Mouse (Mus musculus): ENCODE results near the gene Psme3. TPM values are rescaled to one million over a fixed set of nuclear protein-coding genes. Genes with fewer than 3 reads are reported as not detected.

Psme3 gene
- polyA plus RNA-seq, 1 experiment from 2014 or later: 130 TPM

- WGBS: 83% methylated on average over 9 of the region's 9 CpGs
- Histone ChIP-seq H3K4me1 (ENCODE audit: control insufficient read depth, insufficient read depth, low read length) (peaks cover 14% of the 10 kb centered on the region; the same call in 1 of the 2 replicates), H3K27ac (ENCODE audit: low read depth, low read length) (no peak overlapping the region), H3K9me3 (ENCODE audit: control insufficient read depth, low read length) (no peaks in the 10 kb centered on the region), H3K27me3 (ENCODE audit: control insufficient read depth, insufficient read depth, low read length) (no peaks in the 10 kb centered on the region), H3K36me3 (ENCODE audit: control insufficient read depth, insufficient read depth, low read length) (no peaks in the 10 kb centered on the region), H3K4me2 (replicated peaks; ENCODE audit: low read depth, low read length) (no peak overlapping the region), H3K4me3 (ENCODE audit: low read length) (no peak overlapping the region), H3K9ac (ENCODE audit: low read depth, low read length) (no peak overlapping the region)
- ATAC-seq (ENCODE audit: low FRiP score, low TSS enrichment): no peak
Measured at GRCm38 (mm10) chr11:101335685-101336084, 19.7 kb downstream of the Psme3 start.

DNA sequence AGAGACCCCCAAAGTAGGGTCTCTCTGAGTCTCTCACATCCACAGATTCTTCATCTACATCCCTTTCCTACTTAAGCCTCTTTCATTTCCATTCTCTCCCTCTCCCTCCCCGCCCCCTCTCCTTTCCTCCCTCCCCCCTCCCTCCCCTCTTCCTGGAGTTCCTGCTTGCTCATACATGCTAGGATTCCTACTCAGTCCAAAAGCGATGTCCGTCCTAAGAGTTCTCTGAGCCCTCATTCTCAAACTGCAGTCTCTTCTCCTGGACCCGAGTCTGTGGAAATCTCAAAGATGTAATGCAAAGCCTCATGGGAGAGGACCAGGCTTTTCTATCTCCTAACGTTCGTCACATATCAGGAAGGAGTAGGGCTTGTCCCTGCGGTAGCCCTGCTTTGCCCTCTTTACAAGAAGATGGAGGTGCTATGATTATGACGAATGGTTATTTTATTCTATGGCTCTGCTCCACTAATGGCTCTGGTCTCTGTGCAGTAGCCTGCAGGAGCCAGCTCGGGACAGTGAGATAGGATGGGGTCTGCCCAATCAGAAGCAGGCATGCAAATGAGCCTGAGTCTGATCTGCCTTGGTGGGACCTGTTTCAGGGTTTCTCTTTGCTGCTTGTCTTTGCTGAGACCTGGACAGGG is 22.2 kb downstream of the Psme3 start:
- Histone ChIP-seq H3K9me3 (ENCODE audit: control insufficient read depth, low read length) (no peaks in the 10 kb centered on the region), H3K27me3 (ENCODE audit: control insufficient read depth, insufficient read depth, low read length) (no peaks in the 10 kb centered on the region), H3K4me1 (ENCODE audit: control insufficient read depth, insufficient read depth, low read length) (peaks cover 14% of the 10 kb centered on the region; the same call in 1 of the 2 replicates), H3K9ac (ENCODE audit: low read depth, low read length) (no peak overlapping the region), H3K36me3 (ENCODE audit: control insufficient read depth, insufficient read depth, low read length) (no peaks in the 10 kb centered on the region), H3K4me2 (replicated peaks; ENCODE audit: low read depth, low read length) (peak overlapping the region; percentile 52), H3K4me3 (ENCODE audit: low read length) (peak overlapping the region; percentile 27; the same call in 1 of the 2 replicates), H3K27ac (ENCODE audit: low read depth, low read length) (peak overlapping the region; percentile 63; the same call in 1 of the 2 replicates)
- ATAC-seq (ENCODE audit: low FRiP score, low TSS enrichment): peak; percentile 92
- 1% methylated on average over 9 of the region's 9 CpGs for WGBS

DNA sequence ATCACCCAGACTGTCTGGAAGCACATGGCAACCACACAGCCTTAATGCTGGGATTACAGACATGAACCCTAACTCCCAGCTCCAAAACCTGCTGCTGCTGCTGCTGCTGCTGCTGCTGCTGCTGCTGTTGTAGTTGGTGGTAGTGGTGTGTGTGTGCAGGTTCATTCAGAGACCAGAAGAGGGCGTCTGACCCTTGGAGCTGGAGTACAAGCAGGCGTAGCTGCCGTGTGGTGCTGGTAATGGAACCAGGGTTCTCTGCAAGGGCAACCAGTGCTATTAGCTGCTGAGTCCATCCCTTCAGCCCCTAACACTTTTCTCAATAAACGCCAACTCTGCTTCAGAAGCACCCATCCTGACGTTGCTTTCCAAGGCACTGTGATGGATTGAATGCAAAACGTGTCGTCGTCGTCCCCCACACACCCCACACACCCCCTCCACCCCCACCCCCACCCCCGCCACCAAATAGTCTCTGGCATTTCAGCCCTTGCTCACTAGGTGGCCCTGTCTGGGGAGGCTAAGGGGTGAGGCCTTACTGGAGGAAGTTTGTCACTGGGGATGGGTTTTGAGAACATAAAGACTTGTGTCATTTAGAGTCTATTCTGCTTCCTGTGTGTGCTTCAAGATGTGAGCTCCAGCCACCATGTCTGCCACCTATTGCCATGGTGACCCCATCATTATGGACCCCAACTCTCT is 31.2 kb downstream of the Psme3 start:
- WGBS: 74% methylated on average over 10 of the region's 10 CpGs
- ATAC-seq (ENCODE audit: low FRiP score, low TSS enrichment): no peak
- H3K9ac ChIP-seq (ENCODE audit: low read depth, low read length): no peak overlapping the region
- no peaks in the 10 kb centered on the region for H3K36me3 ChIP-seq (ENCODE audit: control insufficient read depth, insufficient read depth, low read length)
- H3K4me1 ChIP-seq (ENCODE audit: control insufficient read depth, insufficient read depth, low read length): 0 out of 2 replicates have a peak, but pooled peaks cover 4% of the 10 kb centered on the region
- no peaks in the 10 kb centered on the region for H3K27me3 ChIP-seq (ENCODE audit: control insufficient read depth, insufficient read depth, low read length)
- H3K9me3 ChIP-seq (ENCODE audit: control insufficient read depth, low read length): no peaks in the 10 kb centered on the region
- H3K4me2 ChIP-seq (replicated peaks; ENCODE audit: low read depth, low read length): no peak overlapping the region
- H3K27ac ChIP-seq (ENCODE audit: low read depth, low read length): no peak overlapping the region
- no peak overlapping the region for H3K4me3 ChIP-seq (ENCODE audit: low read length)

DNA sequence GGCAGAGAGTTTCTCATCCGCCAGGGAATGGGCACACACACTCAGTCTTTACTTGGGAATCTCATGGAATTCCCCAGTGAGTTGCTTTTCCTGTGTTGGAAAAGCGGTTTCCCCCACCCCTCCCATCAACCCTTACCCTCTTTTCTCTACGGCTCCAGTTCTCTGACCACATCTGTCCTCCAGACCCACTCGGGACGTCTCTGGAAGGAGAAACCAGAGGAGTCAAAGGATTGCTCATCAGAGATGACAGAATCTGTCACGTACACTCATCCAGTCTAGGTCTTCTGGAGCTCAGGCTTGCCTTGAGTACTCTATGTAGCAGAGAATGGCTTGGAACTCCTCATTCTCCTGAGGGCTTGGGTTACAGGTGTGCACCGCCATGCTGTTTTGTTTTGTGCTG is 32.8 kb downstream of the Psme3 start:
- Histone ChIP-seq H3K36me3 (ENCODE audit: control insufficient read depth, insufficient read depth, low read length) (no peaks in the 10 kb centered on the region), H3K4me3 (ENCODE audit: low read length) (no peak overlapping the region), H3K9me3 (ENCODE audit: control insufficient read depth, low read length) (no peaks in the 10 kb centered on the region), H3K4me1 (ENCODE audit: control insufficient read depth, insufficient read depth, low read length) (0 out of 2 replicates have a peak, but pooled peaks cover 4% of the 10 kb centered on the region), H3K27ac (ENCODE audit: low read depth, low read length) (no peak overlapping the region), H3K27me3 (ENCODE audit: control insufficient read depth, insufficient read depth, low read length) (no peaks in the 10 kb centered on the region), H3K4me2 (replicated peaks; ENCODE audit: low read depth, low read length) (no peak overlapping the region), H3K9ac (ENCODE audit: low read depth, low read length) (no peak overlapping the region)
- ATAC-seq (ENCODE audit: low FRiP score, low TSS enrichment): no peak
- 74% methylated on average over 7 of the region's 7 CpGs for WGBS

GRCm38 (mm10) chr11:101349216-101349615 is 33.2 kb downstream of the Psme3 start:
- no peak overlapping the region for H3K27ac ChIP-seq (ENCODE audit: low read depth, low read length)
- H3K36me3 ChIP-seq (ENCODE audit: control insufficient read depth, insufficient read depth, low read length): no peaks in the 10 kb centered on the region

GRCm38 (mm10) chr11:101351100-101351720 is 35.2 kb downstream of the Psme3 start:
- Histone ChIP-seq H3K4me3 (ENCODE audit: low read length) (no peak overlapping the region), H3K36me3 (ENCODE audit: control insufficient read depth, insufficient read depth, low read length) (no peaks in the 10 kb centered on the region), H3K9ac (ENCODE audit: low read depth, low read length) (no peak overlapping the region), H3K9me3 (ENCODE audit: control insufficient read depth, low read length) (no peaks in the 10 kb centered on the region), H3K27ac (ENCODE audit: low read depth, low read length) (no peak overlapping the region), H3K4me1 (ENCODE audit: control insufficient read depth, insufficient read depth, low read length) (0 out of 2 replicates have a peak, but pooled peaks cover 4% of the 10 kb centered on the region), H3K4me2 (replicated peaks; ENCODE audit: low read depth, low read length) (no peak overlapping the region), H3K27me3 (ENCODE audit: control insufficient read depth, insufficient read depth, low read length) (no peaks in the 10 kb centered on the region)
- 52% methylated on average over 11 of the region's 11 CpGs for WGBS
- ATAC-seq (ENCODE audit: low FRiP score, low TSS enrichment): 0 out of 2 replicates have a peak, but pooled peaks have one; percentile 35

More at GRCm38 (mm10) chr11:101349216-101349615, 33.2 kb downstream of the Psme3 start:
- Histone ChIP-seq H3K27me3 (ENCODE audit: control insufficient read depth, insufficient read depth, low read length) (no peaks in the 10 kb centered on the region), H3K4me3 (ENCODE audit: low read length) (no peak overlapping the region), H3K4me1 (ENCODE audit: control insufficient read depth, insufficient read depth, low read length) (0 out of 2 replicates have a peak, but pooled peaks cover 4% of the 10 kb centered on the region), H3K4me2 (replicated peaks; ENCODE audit: low read depth, low read length) (no peak overlapping the region), H3K9me3 (ENCODE audit: control insufficient read depth, low read length) (no peaks in the 10 kb centered on the region), H3K9ac (ENCODE audit: low read depth, low read length) (no peak overlapping the region)
- 83% methylated on average over 3 of the region's 3 CpGs for WGBS
- no peak for ATAC-seq (ENCODE audit: low FRiP score, low TSS enrichment)

- no peaks in the 10 kb centered on the region for H3K36me3 ChIP-seq (ENCODE audit: control insufficient read depth, insufficient read depth, low read length)
- WGBS: 58% methylated on average over 3 of the region's 3 CpGs
- no peaks in the 10 kb centered on the region for H3K9me3 ChIP-seq (ENCODE audit: control insufficient read depth, low read length)
- no peak overlapping the region for H3K4me2 ChIP-seq (replicated peaks; ENCODE audit: low read depth, low read length)
- no peak overlapping the region for H3K27ac ChIP-seq (ENCODE audit: low read depth, low read length)
- H3K4me1 ChIP-seq (ENCODE audit: control insufficient read depth, insufficient read depth, low read length): 0 out of 2 replicates have a peak, but pooled peaks cover 4% of the 10 kb centered on the region
- H3K4me3 ChIP-seq (ENCODE audit: low read length): no peak overlapping the region
- ATAC-seq (ENCODE audit: low FRiP score, low TSS enrichment): no peak
- no peaks in the 10 kb centered on the region for H3K27me3 ChIP-seq (ENCODE audit: control insufficient read depth, insufficient read depth, low read length)
- H3K9ac ChIP-seq (ENCODE audit: low read depth, low read length): no peak overlapping the region
Measured at GRCm38 (mm10) chr11:101351721-101352111, 35.7 kb downstream of the Psme3 start.

DNA sequence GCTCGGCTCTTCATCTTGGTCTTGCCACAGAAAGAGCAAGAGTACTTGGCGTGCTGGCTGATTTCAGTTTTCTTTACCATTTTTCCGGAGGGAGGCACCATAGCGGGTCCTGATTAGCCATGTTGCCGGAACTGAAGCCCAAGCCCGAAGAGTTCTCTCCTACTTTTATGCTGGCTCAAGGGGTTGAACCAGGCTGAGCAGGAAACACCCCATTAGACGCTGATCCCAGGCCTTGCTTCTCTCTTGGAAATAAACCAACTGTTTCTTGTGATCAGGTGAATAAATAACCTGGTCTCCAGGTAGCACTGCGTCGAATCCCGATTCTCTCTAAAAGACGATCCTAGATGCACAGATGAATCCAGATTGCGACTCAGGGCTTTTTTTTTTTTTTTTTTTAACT is 37.4 kb downstream of the Psme3 start:
- Histone ChIP-seq H3K27me3 (ENCODE audit: control insufficient read depth, insufficient read depth, low read length) (no peaks in the 10 kb centered on the region), H3K4me3 (ENCODE audit: low read length) (no peak overlapping the region), H3K4me1 (ENCODE audit: control insufficient read depth, insufficient read depth, low read length) (0 out of 2 replicates have a peak, but pooled peaks cover 4% of the 10 kb centered on the region), H3K9me3 (ENCODE audit: control insufficient read depth, low read length) (no peaks in the 10 kb centered on the region), H3K9ac (ENCODE audit: low read depth, low read length) (no peak overlapping the region), H3K4me2 (replicated peaks; ENCODE audit: low read depth, low read length) (no peak overlapping the region), H3K36me3 (ENCODE audit: control insufficient read depth, insufficient read depth, low read length) (no peaks in the 10 kb centered on the region), H3K27ac (ENCODE audit: low read depth, low read length) (no peak overlapping the region)
- ATAC-seq (ENCODE audit: low FRiP score, low TSS enrichment): no peak
- WGBS: 83% methylated on average over 12 of the region's 12 CpGs
